Mouse (Mus musculus): ENCODE data around the gene Hoxb6. TPM values are rescaled to one million over a fixed set of nuclear protein-coding genes. Genes with fewer than 3 reads are reported as not detected.

Hoxb6 gene
- total RNA-seq, 2 experiments from 2014 or later, result not detected

- no peak for DNase-seq
Observed at GRCm38 (mm10) chr11:96316696-96317607, 24.7 kb downstream of the Hoxb6 start.

DNA sequence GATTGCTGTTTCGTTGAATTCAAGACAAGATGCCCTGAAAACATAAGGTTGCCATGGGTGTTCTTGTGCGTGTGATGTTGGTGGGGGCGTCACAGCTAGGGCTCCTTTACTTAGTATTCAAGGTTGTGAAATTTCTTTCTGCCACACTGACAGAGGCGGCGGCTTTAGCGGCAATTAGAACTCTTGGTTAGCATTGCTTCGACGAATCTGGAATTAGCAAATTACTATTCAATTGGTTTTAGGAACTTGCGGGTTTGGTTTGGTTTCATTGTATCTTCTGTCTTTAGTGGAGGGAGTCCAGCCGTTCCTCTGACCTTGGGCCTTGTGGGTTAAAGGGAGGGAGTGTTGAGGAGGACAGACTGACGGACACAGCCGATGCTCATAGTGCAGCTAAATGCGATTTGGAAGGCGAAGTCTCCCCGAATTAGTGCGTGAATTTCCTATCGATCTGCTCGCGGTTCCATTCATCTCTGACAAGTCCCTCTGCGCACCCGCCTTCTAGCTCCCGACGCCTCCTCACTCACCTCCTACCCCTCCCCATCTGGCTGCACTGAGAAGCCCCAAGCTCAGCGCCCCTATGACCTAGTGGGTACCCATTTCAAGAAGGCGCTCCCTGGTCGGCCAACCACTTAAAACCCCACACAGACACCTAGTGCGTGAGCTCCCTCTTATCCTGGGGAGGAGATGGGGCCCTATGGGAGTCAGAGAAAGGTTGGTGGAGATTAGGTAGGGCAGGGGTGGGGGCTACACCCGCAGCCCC lies 25.5 kb downstream of the Hoxb6 start, which contains the start of gene Hoxb4:
Gene Hoxb4 (plus strand): TSS at position 660 of the 760 bp plus-strand sequence.
- DNase-seq, result no peak

GRCm38 (mm10) chr11:96318368-96319070 lies 26.2 kb downstream of the Hoxb6 start:
- DNase-seq, result no peak

- no peak for DNase-seq
Observed at GRCm38 (mm10) chr11:96319071-96319902, 27.0 kb downstream of the Hoxb6 start.

DNA sequence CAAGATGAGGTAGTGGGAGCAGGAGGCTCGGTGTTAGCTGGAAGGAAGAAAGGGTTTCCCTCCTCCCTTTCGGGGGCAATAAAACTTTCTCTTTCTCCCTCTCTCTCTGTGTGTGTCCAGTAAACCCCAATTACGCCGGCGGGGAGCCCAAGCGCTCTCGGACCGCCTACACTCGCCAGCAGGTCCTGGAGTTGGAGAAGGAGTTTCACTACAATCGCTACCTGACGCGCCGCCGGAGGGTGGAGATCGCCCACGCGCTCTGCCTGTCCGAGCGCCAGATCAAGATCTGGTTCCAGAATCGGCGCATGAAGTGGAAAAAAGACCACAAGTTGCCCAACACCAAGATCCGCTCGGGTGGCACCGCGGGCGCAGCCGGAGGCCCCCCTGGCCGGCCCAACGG lies 27.6 kb downstream of the Hoxb6 start:
- DNase-seq, result no peak

- no peak for DNase-seq
Observed at GRCm38 (mm10) chr11:96320688-96321087, 28.4 kb downstream of the Hoxb6 start.

- DNase-seq, result no peak
Observed at GRCm38 (mm10) chr11:96321846-96322245, 29.6 kb downstream of the Hoxb6 start.

GRCm38 (mm10) chr11:96322738-96323137 lies 30.5 kb downstream of the Hoxb6 start:
- no peak for DNase-seq

GRCm38 (mm10) chr11:96323154-96323553 lies 30.9 kb downstream of the Hoxb6 start, which contains the start of gene Hoxb3:
Gene Hoxb3, plus strand, starts transcription at chr11:96323326.
- no peak for DNase-seq

DNA sequence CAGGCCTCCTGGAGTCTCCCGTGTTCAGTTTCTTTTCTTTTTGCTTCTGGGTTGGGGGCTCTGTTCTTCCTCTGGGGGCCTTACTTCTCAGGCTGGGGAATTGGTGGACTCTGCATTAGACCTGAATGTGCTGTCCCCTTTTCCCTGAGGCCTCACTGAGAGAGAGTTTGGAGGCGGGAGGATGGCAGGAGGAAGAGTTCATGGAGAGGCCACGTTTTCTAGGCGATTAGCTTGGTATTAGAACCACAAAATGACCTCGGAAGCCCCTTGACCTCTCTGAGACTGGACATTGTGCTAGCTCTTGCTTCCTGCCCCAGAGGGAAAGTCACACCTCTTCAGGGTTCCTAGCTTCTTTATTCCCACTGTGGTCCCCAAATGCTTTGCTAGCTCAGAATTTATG lies 31.8 kb downstream of the Hoxb6 start:
- DNase-seq, result no peak

DNA sequence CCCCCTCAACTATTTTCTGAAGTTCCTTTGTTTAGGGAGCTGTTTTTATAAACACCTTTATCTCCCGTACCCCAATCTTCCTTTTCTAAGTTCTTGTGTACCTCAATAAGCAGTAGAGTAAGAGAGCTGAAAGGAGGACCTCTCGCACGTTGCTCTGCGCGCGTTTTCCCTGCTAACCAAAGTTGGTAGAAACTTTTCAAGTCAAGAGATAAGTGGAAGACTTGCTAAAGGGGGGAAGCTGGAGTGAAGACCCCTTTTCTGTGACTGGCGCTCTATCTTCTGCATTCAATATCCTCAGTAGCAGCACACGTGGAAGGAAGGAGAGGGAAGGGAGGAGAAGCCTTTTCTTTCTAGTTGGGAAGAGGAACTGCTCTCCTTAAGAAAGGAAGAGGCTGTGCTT lies 32.7 kb downstream of the Hoxb6 start:
- DNase-seq, result no peak

- no peak for DNase-seq
Observed at GRCm38 (mm10) chr11:96325747-96326212, 33.5 kb downstream of the Hoxb6 start.

DNA sequence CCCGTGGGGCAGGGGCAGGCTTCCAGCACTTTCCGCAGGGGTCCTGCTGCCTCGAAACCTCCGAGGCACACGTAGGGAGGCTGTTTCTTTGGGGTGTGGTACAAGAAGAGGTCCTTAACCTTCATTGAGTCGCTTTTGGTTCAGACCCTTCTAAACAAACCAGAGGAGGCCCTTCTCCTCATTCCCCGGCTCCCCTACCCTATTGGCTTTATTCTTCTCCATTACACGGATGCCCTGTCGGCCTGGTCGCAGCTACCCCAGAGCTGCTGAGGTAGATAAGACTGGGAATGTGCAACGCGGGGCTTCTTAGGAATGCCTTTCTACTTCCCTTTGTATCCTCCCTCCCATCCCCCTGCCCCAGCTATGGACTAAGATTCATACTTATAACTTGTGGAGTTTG lies 34.4 kb downstream of the Hoxb6 start:
- no peak for DNase-seq

GRCm38 (mm10) chr11:96327122-96327521 lies 34.8 kb downstream of the Hoxb6 start:
- no peak for DNase-seq

- DNase-seq, result no peak
Observed at GRCm38 (mm10) chr11:96327750-96328149, 35.5 kb downstream of the Hoxb6 start.

DNA sequence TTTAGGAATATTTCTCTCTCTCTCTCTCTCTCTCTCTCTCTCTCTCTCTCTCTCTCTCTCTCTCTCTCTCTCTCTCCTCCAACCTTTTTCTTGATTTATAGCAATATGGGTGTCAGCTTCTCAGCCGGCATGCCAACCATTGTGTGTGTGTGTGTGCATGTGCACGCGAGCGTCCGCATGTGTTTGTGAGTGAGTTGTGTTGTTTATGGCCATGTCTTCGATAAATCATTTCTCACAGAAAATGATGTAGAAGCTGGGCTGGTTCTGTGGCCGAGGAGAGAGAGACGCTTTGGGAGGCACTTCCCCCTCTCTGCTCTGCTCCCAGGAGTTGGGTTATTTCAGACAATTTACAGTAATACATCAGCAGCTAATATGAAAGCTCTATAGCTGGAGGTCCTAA lies 36.3 kb downstream of the Hoxb6 start:
- DNase-seq, result no peak

DNA sequence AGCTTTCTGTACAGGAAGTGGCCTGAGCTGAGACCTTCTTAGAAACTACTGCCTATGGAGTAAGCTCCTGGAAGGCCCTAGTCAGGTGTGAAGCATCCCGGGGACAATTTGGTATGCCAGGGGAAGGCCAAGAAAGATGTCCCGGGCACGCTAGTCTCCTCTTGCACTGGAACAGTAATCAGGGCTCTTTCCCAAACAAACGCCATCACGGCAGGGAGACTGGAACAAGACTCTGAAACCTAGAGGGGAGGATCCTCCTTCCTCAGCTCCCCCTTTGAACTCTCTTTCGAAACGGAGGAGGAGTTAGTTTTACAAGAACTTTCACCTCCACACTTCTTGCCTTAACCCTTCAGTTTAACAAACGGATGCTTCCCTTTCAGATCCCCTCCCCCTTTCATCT lies 39.8 kb downstream of the Hoxb6 start:
- DNase-seq, result no peak

DNA sequence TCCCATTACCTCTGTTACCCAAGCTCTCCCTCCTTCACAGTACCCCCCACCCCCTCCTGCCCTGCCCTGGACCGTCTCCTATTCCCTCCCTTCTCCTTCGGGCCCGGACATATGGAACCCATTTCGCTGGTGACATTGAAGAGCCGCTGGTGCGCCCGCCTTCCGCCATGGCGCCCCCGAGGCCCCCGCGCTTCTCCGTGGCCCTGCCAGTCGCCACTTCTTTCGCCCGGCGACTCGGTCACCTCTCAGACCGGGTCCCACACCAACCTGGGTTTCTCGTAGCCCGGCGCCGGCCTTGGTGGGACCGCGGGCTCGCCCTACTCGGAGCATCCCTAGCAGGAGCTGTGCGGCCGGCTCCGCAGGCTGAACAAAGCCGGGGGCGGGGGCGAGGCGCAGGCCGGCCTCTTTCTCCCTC lies 40.3 kb downstream of the Hoxb6 start:
- no peak for DNase-seq

DNA sequence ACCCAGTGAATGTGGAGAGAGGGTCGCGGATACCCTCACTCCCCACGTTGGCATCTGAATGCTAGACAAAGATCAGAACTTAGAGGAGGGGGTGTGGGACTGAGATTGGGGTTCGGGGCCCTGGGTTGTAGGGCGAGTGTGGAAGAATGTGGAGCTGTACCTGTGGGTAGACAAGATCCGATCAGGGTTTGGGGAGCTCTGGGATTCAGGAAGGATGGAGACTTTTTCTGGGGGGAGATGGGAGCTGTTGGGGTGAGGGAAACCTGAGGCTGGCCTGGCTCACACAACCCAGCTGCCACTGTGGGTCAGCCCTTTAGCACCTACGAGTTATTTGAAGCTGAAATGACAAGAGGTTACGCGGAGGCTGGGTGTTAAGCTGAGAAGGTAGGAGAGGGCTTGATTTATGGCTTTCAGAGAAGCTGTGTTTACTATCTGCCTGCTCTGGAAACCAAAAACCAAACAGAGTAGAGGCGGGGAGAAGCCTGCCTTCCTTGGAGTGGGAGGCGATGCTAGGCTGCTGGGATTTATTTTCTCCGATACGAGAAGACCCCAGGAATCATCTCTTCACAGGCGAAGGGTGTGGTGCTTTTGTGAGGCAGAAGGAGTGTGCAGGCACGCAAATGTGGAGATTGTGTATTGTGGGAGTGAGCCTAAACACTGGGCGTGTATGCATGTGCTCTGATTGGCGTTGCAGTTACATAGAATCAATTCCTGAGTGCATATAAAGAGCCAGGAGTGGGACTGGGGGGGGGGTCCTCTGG lies 41.1 kb downstream of the Hoxb6 start:
- DNase-seq, result no peak

DNA sequence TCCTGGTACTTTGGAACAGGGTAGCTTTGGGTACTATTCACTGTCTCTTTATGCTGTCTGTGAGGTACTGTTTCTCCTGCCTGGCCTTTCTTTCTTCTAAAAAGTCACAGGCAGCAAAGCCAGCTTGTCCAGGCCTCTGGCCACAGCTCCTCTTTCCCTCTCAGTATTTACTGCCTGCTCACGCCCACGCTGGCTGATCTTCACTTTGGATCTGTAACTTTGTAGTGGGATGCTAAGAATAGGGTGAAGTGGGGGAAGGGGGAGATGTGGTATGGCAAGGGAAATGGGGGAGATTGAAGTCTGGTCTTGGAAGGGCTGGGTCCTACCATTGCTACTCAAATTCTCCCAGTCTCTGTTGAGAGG lies 41.7 kb downstream of the Hoxb6 start:
- no peak for DNase-seq

DNA sequence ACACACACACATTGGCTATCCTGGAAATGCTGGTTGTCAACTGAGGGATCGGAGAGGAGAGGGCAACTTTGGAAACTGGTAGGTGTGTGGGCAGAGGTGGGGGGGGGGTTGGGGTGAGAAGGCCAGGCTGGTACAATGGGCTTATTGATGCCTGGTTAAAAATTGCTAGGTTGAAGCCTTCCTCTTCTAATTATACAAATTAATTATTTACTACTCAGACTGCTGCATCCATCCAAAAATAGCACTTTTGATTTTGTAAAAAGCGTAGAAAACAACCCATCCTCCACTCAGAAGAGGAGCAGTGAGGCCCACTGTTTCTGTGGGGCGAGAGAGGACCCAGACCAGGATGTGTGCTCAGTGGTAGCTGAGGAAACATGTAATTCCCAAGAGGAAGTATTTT lies 42.7 kb downstream of the Hoxb6 start:
- DNase-seq, result no peak

All from layer of hippocampus, postnatal 36 days (tissue).